Mouse (Mus musculus): Measurements from ENCODE around the gene Calcb.

DNA sequence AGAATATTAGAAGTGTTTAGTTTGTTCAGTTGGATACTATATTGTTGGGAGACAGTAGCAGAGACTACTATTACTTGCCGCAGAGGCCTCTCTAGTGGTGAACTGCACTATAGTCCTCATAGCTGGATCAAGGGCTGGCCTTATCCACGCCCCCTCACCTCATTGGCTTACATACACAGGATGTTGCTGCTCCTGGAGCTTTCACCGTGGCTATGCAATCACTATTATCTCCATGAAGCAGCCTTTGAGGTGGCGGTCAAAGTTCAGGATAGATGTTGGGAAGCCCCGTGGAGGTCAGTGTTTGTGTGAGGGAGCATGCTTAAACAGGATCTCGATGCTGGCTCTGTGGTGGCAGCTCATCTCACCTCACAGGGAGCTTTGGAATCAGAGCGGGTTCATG is 53.4 kb downstream of the Calcb start:
- TF ChIP-seq CTCF (IDR thresholded peaks at IDR 0.05; ENCODE audit: control insufficient read depth, insufficient read depth, insufficient read length) (no peak), USF1 (IDR thresholded peaks at IDR 0.05; ENCODE audit: low read depth) (no peak), MAX (IDR thresholded peaks at IDR 0.05) (no peak), CEBPB (IDR thresholded peaks at IDR 0.05; ENCODE audit: low read depth) (no peak), MYOD1 (IDR thresholded peaks at IDR 0.05; ENCODE audit: control insufficient read depth, insufficient read length, low read depth) (no peak), MYOG (IDR thresholded peaks at IDR 0.05; ENCODE audit: control insufficient read depth, extremely low read depth, insufficient read length) (no peak)

Measured in C2C12 (cell line).